Mouse (Mus musculus) monocyte, adult 5-6 weeks (primary cell): Measurements from ENCODE around the gene Hlcs. TPM values are rescaled to one million over a fixed set of nuclear protein-coding genes. Genes with fewer than 3 reads are reported as not detected.

Experiments used
- ATAC-seq: fragments of 153-309, 156-312 bp; replicated peaks from 2 replicates; pipeline ENCODE4 v1.8.0; 2017; ENCODE audit warnings: mild to moderate bottlenecking; ENCODE audit not compliant: low TSS enrichment, insufficient number of reproducible peaks, severe bottlenecking, poor library complexity, low FRiP score
- total RNA-seq: library from RNA; stranded (forward); fragments of 200-1000, 200-491, 200-594 nt; gene quantifications from 3 replicates; pipeline ENCODE4 v1.2.3, GENCODE M21; 2017

The Hlcs gene
- total RNA-seq, 1 experiment from 2014 or later, result 41.3 TPM

DNA sequence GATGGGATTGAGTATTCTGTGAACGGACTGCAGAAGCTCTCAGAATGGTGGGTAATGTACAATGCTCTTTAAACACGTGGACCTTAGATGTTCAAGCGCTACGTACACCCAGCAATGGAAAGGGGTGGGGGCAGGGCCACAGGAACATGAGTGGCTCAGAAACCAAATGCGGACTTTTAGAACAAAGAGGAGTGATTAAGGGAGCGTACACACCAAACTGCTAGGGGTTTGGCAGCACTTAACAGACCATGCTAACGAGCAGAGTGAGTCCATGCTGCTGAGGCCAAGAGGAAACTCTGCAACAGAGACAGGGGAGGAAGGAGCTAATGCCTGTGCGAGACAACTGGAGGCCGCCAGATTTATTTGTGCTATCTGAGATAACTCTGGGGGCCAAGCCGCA is 170.0 kb downstream of the Hlcs start:
- no peak for ATAC-seq

DNA sequence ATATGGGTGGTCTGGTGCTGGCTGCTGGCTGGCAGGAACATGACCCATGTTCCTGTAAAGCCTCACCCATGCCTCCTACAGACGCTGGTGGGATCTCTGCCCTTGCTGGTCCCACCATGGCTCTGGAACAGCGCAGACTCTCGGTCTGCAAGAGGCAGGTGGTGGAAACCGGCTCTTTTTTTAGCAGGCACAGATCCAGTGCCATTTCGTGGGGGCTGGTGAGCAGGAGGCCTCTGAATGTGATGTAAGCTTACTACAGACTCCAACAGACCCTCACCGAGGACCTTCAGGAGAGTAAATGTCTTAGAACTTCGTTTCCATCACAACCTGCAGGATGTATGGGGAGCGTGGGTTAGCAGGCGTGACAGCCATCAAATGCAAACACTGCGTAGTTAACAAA is 172.6 kb downstream of the Hlcs start:
- ATAC-seq, result no peak

DNA sequence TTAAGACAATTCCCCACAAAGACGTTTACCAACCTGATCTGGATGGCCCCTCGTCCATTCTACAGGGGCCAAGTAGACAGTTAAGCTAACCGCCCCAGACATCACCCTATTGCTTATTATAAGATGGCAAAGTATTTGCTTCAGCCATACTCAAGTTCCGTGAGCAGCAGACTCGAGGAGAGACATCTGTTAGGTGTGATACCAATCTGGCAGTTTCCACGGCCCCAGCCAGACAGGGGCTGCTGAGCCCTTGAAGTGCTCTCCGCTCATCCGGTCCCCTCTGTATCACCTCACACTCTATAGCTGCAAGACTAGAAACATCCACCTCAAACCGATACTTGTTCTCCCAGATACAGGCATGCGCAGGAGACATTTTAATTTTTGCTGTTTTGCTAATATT is 179.2 kb downstream of the Hlcs start:
- no peak for ATAC-seq

DNA sequence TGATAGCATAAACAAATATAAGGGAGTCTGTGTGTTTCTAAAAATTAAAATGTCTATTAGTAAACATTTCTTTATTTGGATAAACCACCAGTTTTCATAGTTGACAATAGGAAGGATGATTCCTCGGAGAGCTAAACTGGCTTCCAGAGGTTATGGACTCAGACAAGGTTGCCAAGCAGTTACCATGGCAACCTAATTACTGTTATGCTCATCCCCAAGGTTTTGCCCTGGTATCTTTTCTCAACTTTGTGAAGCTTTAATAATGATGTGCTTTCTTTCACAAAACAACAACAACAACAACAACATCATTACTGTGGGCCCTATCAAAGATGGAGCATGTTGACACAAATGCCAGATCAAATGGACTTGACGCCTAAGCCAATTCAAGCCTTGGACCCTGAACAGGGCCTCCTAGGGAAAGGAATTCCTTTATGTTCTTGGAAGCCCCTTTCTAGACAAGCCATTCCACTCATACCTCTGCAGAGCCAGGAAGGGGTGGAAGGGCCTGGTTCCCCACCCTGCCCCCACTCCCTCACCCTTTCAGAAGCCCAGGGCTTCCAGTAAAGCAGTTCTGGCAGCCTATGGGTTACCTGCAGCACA is 185.0 kb downstream of the Hlcs start:
- ATAC-seq, result no peak

DNA sequence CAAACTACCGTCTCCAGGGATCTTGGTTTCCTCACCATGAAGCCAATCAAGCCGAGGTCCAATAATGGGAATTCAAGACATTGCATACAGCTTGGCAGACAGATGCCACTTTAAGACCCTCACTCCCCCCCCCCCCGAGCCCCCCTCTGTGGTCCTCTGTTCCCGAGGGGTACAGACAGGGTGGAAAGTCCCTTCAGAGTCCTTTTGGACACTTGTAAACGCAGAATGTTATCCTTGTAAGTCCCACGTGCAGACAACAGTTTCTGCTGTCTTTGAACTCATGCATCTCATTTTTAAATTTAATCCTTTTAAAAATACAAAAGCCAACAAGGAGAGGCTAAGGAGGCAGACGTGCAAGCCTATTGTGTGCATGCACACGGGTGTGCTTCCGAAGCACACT is 187.2 kb downstream of the Hlcs start:
- no peak for ATAC-seq

- ATAC-seq, result no peak
Measured at GRCm38 (mm10) chr16:94125172-94125981, 188.0 kb downstream of the Hlcs start.

DNA sequence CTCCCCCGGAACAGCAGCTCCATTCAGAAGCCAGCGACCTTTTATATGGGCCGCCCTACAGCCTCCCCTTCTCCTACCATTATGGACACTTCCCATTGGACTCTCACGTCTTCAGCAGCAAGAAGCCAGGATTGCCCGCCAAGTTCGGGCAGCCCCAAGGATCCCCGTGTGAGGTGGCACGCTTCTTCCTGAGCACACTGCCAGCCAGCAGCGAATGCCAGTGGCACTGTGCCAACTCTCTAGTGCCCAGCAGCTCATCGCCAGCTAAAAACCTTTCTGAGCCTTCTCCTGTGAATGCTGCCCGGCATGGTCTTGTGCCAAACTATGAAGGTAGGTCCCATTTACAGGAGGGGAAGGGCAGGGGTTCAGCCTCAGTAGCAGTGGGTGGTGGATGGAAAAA is 190.1 kb downstream of the Hlcs start:
- ATAC-seq, result no peak

DNA sequence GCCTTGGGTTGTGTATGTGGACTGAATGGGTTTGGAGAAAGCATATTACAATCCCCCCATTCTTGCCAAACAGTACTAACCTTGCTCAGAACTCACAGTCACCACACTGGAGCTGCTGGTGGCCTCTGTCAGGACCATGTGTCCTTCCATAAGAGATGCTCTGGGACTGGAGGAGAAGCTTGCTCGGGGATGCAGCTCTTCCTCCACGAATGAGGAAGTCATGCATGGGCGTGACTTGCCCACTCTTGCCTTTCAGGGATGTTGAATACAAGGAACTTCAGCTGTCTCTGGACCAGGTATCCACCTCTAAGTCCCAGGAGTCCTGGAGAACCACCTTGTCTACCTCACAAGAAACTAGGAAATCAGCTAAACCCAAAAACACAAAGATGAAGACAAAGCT is 191.0 kb downstream of the Hlcs start:
- ATAC-seq, result 0 out of 2 replicates have a peak, but pooled peaks have one; percentile 28

- ATAC-seq, result no peak
Measured at GRCm38 (mm10) chr16:94118394-94118793, 195.0 kb downstream of the Hlcs start.

DNA sequence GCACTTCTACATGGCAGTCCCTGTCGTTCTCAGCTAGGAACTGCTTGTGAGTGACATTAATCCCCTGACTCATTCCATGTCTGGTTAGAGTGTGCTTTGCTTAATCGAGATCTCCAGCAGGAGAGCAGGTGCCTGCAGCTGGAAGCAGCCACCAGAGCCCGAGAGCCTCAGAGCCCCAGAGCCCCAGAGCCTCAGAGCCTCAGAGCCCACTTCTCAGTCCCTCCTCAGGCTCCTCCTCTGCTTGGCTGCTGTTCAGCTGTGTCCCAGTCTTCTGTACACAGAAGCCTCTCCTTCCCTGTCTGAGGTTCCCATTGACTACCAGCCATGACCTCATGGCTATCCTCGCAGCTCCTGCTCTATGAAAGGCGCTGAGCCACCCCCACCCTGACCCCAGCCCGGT is 196.0 kb downstream of the Hlcs start:
- ATAC-seq, result no peak

DNA sequence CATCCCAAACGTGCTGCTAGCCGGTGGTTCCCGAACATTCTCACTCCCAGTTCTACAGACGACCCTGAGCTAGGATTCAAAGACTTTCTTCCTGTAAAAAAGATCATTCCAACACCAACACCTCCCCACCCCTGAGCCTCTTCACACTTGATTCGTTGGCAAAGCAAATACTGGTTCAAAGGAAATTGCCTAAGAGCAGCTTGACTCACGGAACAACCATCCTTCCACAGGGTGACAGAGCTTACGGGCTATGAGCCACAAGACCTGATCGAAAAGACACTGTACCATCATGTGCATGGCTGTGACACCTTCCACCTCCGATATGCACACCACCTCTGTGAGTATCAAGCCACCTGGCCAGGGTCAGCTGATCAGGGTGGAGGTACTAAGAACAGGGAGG is 198.7 kb downstream of the Hlcs start:
- ATAC-seq, result no peak

DNA sequence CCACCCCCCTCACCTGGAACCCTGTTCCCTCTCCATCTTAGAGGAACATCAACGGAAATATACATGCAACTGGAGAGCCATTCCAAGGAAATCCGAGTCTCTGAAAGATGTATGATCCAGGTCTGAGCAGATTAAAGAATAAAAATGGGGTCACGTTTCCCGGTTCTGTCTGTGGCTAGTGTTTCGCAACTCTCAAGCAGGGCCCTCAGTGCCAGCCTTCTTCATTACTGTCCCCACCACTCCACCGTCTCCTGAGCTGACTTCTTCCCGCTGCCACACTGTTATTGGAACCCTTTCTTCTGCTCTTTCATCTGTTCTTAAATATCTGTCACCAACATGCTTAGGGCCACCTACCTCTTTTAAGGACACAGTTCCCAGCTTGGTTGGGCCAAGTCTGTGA is 200.2 kb downstream of the Hlcs start:
- ATAC-seq, result no peak

DNA sequence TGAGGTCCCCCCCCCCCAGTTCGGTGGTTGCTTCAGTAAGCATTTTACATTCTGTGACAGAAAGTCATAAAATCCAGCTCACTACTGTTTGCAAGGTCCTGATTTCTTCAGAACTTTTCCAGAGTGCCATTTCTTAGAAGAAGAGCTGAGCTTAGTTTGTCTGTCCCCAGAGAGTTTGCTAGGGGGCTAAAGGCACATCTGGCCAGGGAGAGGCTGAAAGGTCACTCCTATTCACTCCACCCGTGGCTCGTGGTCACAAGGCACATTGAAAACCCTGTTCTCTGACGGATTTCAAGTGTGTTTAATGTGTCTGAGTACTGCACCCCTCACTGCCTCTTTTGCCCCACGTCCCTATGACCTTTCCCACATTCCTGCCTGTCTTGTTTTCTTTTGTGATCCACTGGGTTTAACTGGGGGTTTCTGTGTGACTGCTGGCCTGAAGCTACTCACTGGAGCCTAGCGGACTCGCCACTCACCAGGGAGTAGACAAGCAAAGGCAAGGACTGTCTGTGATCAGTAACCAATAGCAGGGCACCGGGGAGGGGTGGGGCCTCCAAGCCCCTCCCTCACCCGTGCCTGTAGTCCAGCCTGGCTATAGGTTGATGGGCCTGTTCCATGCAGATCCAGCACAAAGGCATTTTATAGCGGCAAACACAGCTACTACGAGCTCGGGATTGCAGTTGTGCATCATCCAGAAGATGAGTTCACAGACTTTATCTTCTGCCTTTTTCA is 215.5 kb downstream of the Hlcs start:
- no peak for ATAC-seq

DNA sequence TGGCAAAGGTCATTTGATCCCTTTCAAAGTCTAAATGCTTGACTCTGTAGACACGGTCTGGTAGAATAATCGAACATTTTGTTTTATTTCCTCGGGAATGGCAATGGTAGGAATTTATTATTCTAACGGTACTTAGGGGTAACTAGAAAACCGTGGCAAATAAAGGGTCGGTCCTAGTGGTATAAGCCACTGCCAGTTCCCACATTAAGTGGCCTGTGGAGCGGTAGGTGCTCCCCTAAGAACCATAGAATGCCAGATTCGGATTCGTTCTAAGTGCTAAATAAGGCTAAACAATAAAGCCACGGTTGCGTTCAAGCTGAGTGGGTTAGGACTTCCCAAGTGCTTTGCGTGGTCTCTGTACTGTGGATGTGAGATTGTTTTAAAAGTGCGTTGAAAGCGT is 216.9 kb downstream of the Hlcs start:
- ATAC-seq, result no peak

DNA sequence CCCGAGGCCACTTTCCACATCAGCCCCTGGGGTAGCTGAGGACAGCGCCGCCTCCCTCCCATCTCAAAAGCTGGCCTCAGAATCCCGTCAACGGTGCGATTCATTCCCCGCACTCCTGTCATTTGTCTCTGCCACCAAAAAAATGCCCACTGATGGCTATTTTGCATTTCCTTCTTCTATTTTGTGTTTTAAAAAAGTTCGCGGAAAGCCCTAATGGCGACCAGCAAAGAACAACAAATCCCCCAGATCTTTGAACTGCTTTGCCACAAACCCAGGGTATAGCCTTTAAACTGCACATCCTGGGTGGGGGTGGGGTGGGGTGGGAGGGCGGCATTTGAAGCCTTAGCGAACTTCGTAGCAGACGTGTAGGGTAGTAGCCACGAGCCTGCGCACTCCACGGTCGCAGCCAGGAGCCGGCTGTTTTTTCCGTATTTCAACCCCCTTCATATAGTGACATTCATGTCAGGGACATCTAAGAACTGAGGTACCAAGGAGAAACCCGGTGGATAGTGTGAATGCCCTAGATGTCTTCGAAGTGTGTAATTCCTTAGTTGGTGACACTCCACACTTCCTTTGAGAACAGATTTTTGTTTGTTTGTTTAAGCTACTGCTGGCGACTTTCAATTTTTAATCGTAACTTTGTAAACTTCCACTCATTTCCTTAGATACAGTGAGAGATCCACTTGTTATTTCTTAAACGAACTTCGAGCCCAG is 218.1 kb downstream of the Hlcs start:
- ATAC-seq, result no peak

- no peak for ATAC-seq
Measured at GRCm38 (mm10) chr16:94094251-94095108, 218.9 kb downstream of the Hlcs start.

GRCm38 (mm10) chr16:94093151-94093863 is 220.1 kb downstream of the Hlcs start:
- no peak for ATAC-seq
